Mouse (Mus musculus): ENCODE results near the gene Catsper3. TPM values are rescaled to one million over a fixed set of nuclear protein-coding genes. Genes with fewer than 3 reads are reported as not detected.

The Catsper3 gene
- 0.38 and 0.44 TPM in 2 replicates for polyA plus RNA-seq (2012; rRNA removed)

GRCm38 (mm10) chr13:55784268-55784667, at the start of gene Catsper3:
Gene Catsper3, plus strand, starts transcription at chr13:55784568.
- Histone ChIP-seq H3K27ac (ENCODE audit: insufficient read depth, low read length) (no peak within 1 kb of the TSS), H3K4me1 (ENCODE audit: control insufficient read depth, insufficient read depth, low read length) (no peaks in the 10 kb centered on the region), H3K4me3 (ENCODE audit: insufficient read depth, low read length) (no peak within 1 kb of the TSS)
- TF ChIP-seq CTCF (IDR thresholded peaks at IDR 0.05; ENCODE audit: extremely low read depth, insufficient read depth, low read length) = no peak
- TF ChIP-seq POLR2A (IDR thresholded peaks at IDR 0.05; ENCODE audit: extremely low read depth, insufficient read depth, low read length) = no peak

DNA sequence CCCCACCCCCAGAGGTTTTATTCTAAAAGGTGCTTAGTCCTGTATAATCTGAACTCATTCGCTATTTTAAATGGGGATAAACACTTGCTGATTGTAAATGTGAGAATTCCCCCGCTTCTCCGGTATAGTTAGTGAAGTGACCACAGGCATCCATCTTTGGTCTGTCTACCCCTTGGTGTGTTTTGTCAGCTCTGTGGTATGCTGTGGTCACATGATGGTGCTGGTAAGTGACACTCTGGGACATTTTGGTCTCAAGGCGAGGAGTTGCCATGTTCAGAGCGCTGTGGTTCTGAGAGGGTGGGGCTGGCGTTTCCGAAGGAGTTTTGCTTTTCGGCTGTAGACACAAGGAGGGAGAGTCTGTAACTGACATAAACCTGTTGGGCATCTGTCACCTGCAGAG, 46.5 kb upstream of the Catsper3 start:
- TF ChIP-seq CTCF (IDR thresholded peaks at IDR 0.05; ENCODE audit: extremely low read depth, insufficient read depth, low read length) (no peak), POLR2A (IDR thresholded peaks at IDR 0.05; ENCODE audit: extremely low read depth, insufficient read depth, low read length) (no peak)
- no peak overlapping the region for H3K4me3 ChIP-seq (ENCODE audit: insufficient read depth, low read length)

GRCm38 (mm10) chr13:55742306-55742705, 42.1 kb upstream of the Catsper3 start:
- no peak overlapping the region for H3K27ac ChIP-seq (ENCODE audit: insufficient read depth, low read length)
- H3K4me3 ChIP-seq (ENCODE audit: insufficient read depth, low read length) = no peak overlapping the region
- peaks cover 4% of the 10 kb centered on the region; the same call in 1 of the 2 replicates for H3K4me1 ChIP-seq (ENCODE audit: control insufficient read depth, insufficient read depth, low read length)
- no peak for TF ChIP-seq POLR2A (IDR thresholded peaks at IDR 0.05; ENCODE audit: extremely low read depth, insufficient read depth, low read length)
- no peak for TF ChIP-seq CTCF (IDR thresholded peaks at IDR 0.05; ENCODE audit: extremely low read depth, insufficient read depth, low read length)

More for the DNA sequence above, 46.5 kb upstream of the Catsper3 start:
- H3K27ac ChIP-seq (ENCODE audit: insufficient read depth, low read length) = no peak overlapping the region
- peaks cover 4% of the 10 kb centered on the region; the same call in 1 of the 2 replicates for H3K4me1 ChIP-seq (ENCODE audit: control insufficient read depth, insufficient read depth, low read length)

GRCm38 (mm10) chr13:55754380-55754779, 30.0 kb upstream of the Catsper3 start:
- Histone ChIP-seq H3K27ac (ENCODE audit: insufficient read depth, low read length) (no peak overlapping the region), H3K4me1 (ENCODE audit: control insufficient read depth, insufficient read depth, low read length) (no peaks in the 10 kb centered on the region), H3K4me3 (ENCODE audit: insufficient read depth, low read length) (no peak overlapping the region)
- TF ChIP-seq CTCF (IDR thresholded peaks at IDR 0.05; ENCODE audit: extremely low read depth, insufficient read depth, low read length) (no peak), POLR2A (IDR thresholded peaks at IDR 0.05; ENCODE audit: extremely low read depth, insufficient read depth, low read length) (no peak)

DNA sequence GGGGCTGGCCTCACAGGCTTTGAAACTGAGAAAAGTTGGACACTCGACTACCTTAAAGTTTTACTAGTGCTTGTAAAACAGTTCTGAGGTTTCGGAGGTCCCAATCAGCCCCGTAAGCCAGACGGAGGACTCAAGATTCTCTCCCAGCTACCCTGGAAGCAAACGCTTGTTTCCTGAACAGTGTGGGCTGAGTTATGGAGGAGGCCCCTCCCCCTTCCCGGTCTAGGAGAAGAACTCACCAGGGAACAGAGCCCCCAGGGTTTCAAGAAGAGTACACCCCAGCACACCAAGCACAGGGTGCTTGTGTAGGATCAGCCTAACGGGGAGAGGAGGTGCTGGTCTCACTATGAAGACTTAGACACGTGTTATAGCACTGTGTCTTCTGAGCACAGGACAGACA, 27.6 kb upstream of the Catsper3 start:
- Histone ChIP-seq H3K4me3 (ENCODE audit: insufficient read depth, low read length) (no peak overlapping the region), H3K27ac (ENCODE audit: insufficient read depth, low read length) (no peak overlapping the region), H3K4me1 (ENCODE audit: control insufficient read depth, insufficient read depth, low read length) (no peaks in the 10 kb centered on the region)
- TF ChIP-seq CTCF (IDR thresholded peaks at IDR 0.05; ENCODE audit: extremely low read depth, insufficient read depth, low read length) = no peak
- TF ChIP-seq POLR2A (IDR thresholded peaks at IDR 0.05; ENCODE audit: extremely low read depth, insufficient read depth, low read length) = no peak

DNA sequence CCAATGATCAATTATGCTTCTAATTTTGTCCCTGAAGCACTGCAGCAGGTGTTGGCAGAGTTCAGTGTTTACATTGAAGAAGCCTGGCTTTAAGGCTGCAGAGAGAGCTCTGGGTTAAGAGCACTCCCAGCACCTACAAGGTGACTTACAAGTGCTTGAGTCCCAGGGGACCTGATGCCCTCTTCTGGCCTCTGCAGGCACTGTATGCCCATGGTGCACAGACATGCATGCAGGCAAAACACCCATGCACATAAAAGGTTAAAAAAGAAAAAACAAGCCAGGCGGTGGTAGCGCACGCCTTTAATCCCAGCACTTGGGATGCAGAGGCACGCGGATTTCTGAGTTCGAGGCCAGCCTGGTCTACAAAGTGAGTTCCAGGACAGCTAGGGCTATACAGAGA, 26.7 kb upstream of the Catsper3 start:
- no peak overlapping the region for H3K27ac ChIP-seq (ENCODE audit: insufficient read depth, low read length)
- H3K4me3 ChIP-seq (ENCODE audit: insufficient read depth, low read length) = no peak overlapping the region
- no peak for TF ChIP-seq POLR2A (IDR thresholded peaks at IDR 0.05; ENCODE audit: extremely low read depth, insufficient read depth, low read length)
- TF ChIP-seq CTCF (IDR thresholded peaks at IDR 0.05; ENCODE audit: extremely low read depth, insufficient read depth, low read length) = no peak
- H3K4me1 ChIP-seq (ENCODE audit: control insufficient read depth, insufficient read depth, low read length) = no peaks in the 10 kb centered on the region

DNA sequence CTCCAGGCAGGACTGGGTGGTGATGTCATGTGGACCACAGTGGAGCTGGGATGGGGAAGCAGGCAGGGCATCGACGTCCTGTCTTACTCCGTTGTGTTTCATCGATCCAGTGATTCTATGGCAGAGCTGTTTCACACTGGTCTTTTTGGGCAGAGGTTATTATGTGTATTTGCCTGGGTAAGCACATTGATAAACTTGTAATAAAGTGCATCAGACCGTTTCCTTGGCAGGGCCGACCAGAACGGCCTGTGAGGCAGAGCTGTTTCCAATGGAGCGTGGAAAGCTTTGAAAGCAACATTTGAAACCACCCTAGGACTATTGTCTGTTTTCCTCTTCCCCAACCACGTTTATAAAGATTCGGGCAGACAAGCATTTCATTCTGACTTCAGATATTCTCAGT, 23.8 kb upstream of the Catsper3 start:
- Histone ChIP-seq H3K4me3 (ENCODE audit: insufficient read depth, low read length) (no peak overlapping the region), H3K4me1 (ENCODE audit: control insufficient read depth, insufficient read depth, low read length) (no peaks in the 10 kb centered on the region), H3K27ac (ENCODE audit: insufficient read depth, low read length) (no peak overlapping the region)
- no peak for TF ChIP-seq CTCF (IDR thresholded peaks at IDR 0.05; ENCODE audit: extremely low read depth, insufficient read depth, low read length)
- TF ChIP-seq POLR2A (IDR thresholded peaks at IDR 0.05; ENCODE audit: extremely low read depth, insufficient read depth, low read length) = no peak

DNA sequence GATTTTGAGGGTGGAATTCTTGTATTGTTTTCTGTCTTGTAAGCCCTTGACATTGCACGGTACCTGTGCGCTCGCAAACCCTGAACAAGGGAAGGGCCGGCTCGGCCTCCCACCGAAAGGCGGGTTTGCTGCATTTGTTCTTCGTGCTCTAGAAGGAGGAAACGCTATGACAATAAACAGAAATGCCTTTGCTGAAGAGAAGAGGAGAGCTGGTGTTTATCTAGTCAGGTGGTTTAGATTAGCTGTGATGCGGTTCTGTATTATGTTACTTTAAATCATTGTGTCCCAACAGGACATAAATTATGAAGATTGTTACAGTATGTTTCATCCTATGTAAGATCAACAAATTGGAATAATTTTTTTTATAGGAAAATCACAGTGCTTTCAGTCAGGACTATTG, 22.9 kb upstream of the Catsper3 start:
- TF ChIP-seq CTCF (IDR thresholded peaks at IDR 0.05; ENCODE audit: extremely low read depth, insufficient read depth, low read length) = no peak
- TF ChIP-seq POLR2A (IDR thresholded peaks at IDR 0.05; ENCODE audit: extremely low read depth, insufficient read depth, low read length) = no peak
- Histone ChIP-seq H3K4me1 (ENCODE audit: control insufficient read depth, insufficient read depth, low read length) (no peaks in the 10 kb centered on the region), H3K4me3 (ENCODE audit: insufficient read depth, low read length) (no peak overlapping the region), H3K27ac (ENCODE audit: insufficient read depth, low read length) (no peak overlapping the region)

- Histone ChIP-seq H3K4me1 (ENCODE audit: control insufficient read depth, insufficient read depth, low read length) (no peaks in the 10 kb centered on the region), H3K27ac (ENCODE audit: insufficient read depth, low read length) (no peak overlapping the region), H3K4me3 (ENCODE audit: insufficient read depth, low read length) (no peak overlapping the region)
- TF ChIP-seq CTCF (IDR thresholded peaks at IDR 0.05; ENCODE audit: extremely low read depth, insufficient read depth, low read length) (no peak), POLR2A (IDR thresholded peaks at IDR 0.05; ENCODE audit: extremely low read depth, insufficient read depth, low read length) (no peak)
Measured at GRCm38 (mm10) chr13:55774352-55774751, 10.0 kb upstream of the Catsper3 start.

DNA sequence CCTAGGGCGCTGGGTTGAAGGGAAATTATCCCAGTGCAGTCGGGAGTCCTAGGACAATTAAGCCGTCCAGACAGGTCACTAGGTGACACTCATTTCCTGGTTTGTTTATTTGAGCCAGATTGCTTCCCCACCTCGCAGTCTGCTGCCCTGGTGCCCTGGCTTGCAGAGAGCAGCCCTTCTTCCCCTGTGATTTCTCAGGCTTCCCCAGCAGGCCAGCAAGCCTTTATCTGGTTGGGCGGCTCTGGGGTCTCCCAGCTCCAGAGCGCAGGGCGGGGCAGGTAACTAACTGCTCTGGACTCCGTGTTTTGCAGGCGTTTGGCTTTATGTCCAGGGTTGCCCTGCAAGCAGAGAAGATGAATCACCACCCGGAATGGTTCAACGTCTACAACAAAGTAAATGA, 9.3 kb upstream of the Catsper3 start:
- no peaks in the 10 kb centered on the region for H3K4me1 ChIP-seq (ENCODE audit: control insufficient read depth, insufficient read depth, low read length)
- no peak overlapping the region for H3K27ac ChIP-seq (ENCODE audit: insufficient read depth, low read length)
- TF ChIP-seq POLR2A (IDR thresholded peaks at IDR 0.05; ENCODE audit: extremely low read depth, insufficient read depth, low read length) = no peak
- no peak for TF ChIP-seq CTCF (IDR thresholded peaks at IDR 0.05; ENCODE audit: extremely low read depth, insufficient read depth, low read length)
- no peak overlapping the region for H3K4me3 ChIP-seq (ENCODE audit: insufficient read depth, low read length)

Data from cortical plate, adult 2 months (tissue).